Mouse (Mus musculus) lung, postnatal 0 days (tissue): ENCODE results near the gene Rangrf.

ENCODE experiments used
- CTCF ChIP-seq: IDR thresholded peaks from 2 replicates; pipeline ENCODE4 v1.5.1; 2016; ENCODE audit warnings: antibody characterized with exemption, mild to moderate bottlenecking
- EP300 ChIP-seq: IDR thresholded peaks from 2 replicates; pipeline ENCODE4 v1.6.1; 2016; ENCODE audit warnings: antibody characterized with exemption, mild to moderate bottlenecking, control low read depth

DNA sequence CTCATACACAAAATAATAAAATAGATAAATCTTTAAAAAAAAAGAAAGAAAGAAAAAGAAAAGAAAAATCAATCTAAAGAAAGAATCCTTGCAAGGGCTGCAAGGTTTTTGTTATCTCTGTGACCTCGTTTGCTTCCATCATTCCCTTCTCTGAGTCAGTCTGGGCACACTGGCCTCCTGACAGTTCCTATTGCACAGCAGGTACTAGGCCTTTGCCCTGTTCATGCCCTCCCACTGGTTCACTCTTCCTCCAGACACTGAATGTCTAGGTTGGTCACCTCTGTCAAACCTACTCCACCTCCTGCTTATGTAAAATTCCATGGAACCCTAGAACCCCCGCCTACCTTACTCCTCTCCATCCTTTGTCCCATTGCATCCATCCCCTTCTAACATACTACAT, 29.7 kb downstream of the Rangrf start:
- TF ChIP-seq EP300 (no peak), CTCF (no peak)
